Mouse (Mus musculus): Measurements from ENCODE around the gene Slc35e4. TPM values are rescaled to one million over a fixed set of nuclear protein-coding genes. Genes with fewer than 3 reads are reported as not detected.

The Slc35e4 gene
- polyA plus RNA-seq, 1 experiment from 2014 or later, result 6.7 TPM

DNA sequence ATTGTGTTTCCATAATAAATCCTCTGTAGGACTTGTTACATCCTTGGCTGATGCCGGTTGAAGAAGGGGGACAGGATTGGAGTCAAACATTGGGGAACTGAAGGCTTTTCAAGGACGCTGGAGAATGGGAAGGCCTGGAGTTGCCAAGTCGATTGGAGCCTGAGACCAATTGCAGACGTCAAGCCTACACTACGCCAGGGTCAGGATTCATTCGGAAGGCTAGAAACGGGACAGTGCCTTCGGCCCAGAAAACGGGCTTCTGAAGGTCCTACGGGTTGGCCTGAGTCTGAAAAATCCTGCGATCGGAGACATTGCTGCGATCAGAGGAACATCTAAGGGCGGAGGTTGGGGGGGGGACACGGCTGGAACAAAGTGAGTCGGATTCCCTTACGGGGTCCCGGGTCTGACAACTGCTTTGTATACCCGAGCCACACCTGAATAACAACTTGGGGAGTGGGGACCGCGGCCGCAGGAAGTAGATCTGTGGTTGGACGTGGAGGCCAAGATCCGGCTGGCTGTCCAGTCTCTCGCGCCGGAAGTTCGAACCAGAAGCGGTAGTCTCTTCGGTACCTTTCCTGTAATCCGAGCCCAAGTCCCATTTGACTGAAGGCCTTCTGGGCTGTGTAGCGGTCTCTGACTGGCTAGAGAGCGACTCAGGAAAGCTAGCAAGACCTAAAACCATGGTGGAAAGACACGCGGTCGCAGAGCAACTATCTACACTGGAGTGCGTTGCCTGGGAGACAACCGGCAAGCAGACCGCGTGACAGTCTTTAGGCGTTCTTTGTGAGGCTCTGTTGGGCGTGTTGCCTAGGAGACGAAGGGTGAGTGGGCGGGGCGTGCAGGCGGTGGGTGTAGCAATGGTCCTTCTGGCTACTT is 19.8 kb downstream of the Slc35e4 start, which contains the start of the genes 4921536K21Rik and Dusp18:
Gene 4921536K21Rik (minus strand): TSS at position 693 of the 876 bp plus-strand sequence.
Gene Dusp18 (plus strand): TSS at position 835 of the 876 bp plus-strand sequence.
- Histone ChIP-seq H3K9ac (peak within 1 kb of the TSS; percentile 69), H3K4me3 (peak within 1 kb of the TSS; percentile 50), H3K4me2 (peak within 1 kb of the TSS; percentile 75), H3K27me3 (no peaks in the 10 kb centered on the region), H3K4me1 (peaks cover 12% of the 10 kb centered on the region), H3K36me3 (ENCODE audit: poor library complexity, severe bottlenecking) (peaks cover 28% of the 10 kb centered on the region), H3K27ac (peak within 1 kb of the TSS; percentile 82), H3K9me3 (replicated peaks) (no peaks in the 10 kb centered on the region)
- ATAC-seq, result peak; percentile 99
- 3% methylated on average over 46 of the region's 46 CpGs for WGBS

DNA sequence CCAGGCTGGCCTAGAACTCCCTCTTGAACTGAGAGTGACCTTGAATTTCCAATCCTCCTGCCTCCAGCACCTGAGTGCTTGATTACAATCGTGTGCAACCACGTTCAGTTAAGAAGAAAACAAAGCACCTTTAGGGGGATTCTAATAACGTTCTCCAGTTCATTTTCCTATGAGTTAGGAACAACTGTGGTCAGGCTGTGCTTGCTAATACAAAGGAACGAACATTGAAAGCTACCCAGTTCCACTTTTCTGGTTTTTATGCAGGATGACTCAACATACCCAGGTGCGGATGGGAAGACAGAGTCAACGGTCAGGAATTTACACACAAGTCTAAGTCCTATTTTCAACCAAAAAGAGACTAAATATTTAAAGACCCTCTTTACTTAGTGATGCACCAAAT is 20.5 kb downstream of the Slc35e4 start:
- H3K9me3 ChIP-seq (replicated peaks), result no peaks in the 10 kb centered on the region
- peak overlapping the region; percentile 75 for H3K4me2 ChIP-seq
- no peak overlapping the region for H3K27ac ChIP-seq
- H3K9ac ChIP-seq, result no peak overlapping the region
- H3K36me3 ChIP-seq (ENCODE audit: poor library complexity, severe bottlenecking), result peaks cover 22% of the 10 kb centered on the region
- no peak for ATAC-seq
- 79% methylated on average over 6 of the region's 6 CpGs for WGBS
- peak overlapping the region; percentile 50 for H3K4me3 ChIP-seq
- peaks cover 12% of the 10 kb centered on the region for H3K4me1 ChIP-seq
- no peaks in the 10 kb centered on the region for H3K27me3 ChIP-seq

GRCm38 (mm10) chr11:3887331-3887730 is 27.1 kb downstream of the Slc35e4 start:
- no peak overlapping the region for H3K4me2 ChIP-seq
- no peak for ATAC-seq
- H3K4me3 ChIP-seq, result no peak overlapping the region
- peaks cover 5% of the 10 kb centered on the region; the same call in 1 of the 2 replicates for H3K4me1 ChIP-seq
- no peak overlapping the region for H3K27ac ChIP-seq
- 75% methylated on average over 5 of the region's 5 CpGs for WGBS
- no peak overlapping the region for H3K9ac ChIP-seq
- no peaks in the 10 kb centered on the region for H3K27me3 ChIP-seq
- no peaks in the 10 kb centered on the region for H3K9me3 ChIP-seq (replicated peaks)
- no peaks in the 10 kb centered on the region for H3K36me3 ChIP-seq (ENCODE audit: poor library complexity, severe bottlenecking)

DNA sequence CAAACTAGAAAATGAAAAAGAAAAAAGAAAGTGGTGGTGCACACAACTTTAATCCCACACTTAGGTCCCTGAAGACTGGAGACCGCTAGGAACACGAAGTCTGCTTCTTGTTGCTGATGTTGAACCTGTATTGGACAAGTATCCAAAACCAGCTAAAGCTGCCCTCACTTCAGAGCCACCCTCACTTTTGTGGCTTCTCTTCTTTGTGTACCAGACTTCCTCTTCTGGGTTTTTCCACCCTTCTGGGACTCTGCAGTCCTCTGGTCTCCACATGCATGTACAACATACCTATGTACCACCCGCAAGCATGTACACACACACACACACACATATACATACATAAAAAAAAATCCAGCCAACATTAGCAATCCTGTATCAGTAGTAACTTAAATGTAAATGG is 30.8 kb downstream of the Slc35e4 start:
- Histone ChIP-seq H3K9ac (no peak overlapping the region), H3K9me3 (replicated peaks) (no peaks in the 10 kb centered on the region), H3K27ac (no peak overlapping the region), H3K4me1 (peaks cover 5% of the 10 kb centered on the region; the same call in 1 of the 2 replicates), H3K4me2 (no peak overlapping the region), H3K27me3 (no peaks in the 10 kb centered on the region), H3K36me3 (ENCODE audit: poor library complexity, severe bottlenecking) (no peaks in the 10 kb centered on the region), H3K4me3 (no peak overlapping the region)
- WGBS, result 90% methylated on average over 3 of the region's 3 CpGs
- no peak for ATAC-seq

GRCm38 (mm10) chr11:3879836-3880235 is 34.6 kb downstream of the Slc35e4 start:
- 0 out of 2 replicates have a peak, but pooled peaks have one; percentile 41 for ATAC-seq
- H3K9ac ChIP-seq, result no peak overlapping the region
- H3K4me3 ChIP-seq, result no peak overlapping the region
- H3K27ac ChIP-seq, result no peak overlapping the region
- WGBS, result 37% methylated on average over 2 of the region's 2 CpGs
- no peaks in the 10 kb centered on the region for H3K36me3 ChIP-seq (ENCODE audit: poor library complexity, severe bottlenecking)
- H3K4me1 ChIP-seq, result no peaks in the 10 kb centered on the region
- H3K9me3 ChIP-seq (replicated peaks), result no peaks in the 10 kb centered on the region
- no peak overlapping the region for H3K4me2 ChIP-seq
- H3K27me3 ChIP-seq, result no peaks in the 10 kb centered on the region

DNA sequence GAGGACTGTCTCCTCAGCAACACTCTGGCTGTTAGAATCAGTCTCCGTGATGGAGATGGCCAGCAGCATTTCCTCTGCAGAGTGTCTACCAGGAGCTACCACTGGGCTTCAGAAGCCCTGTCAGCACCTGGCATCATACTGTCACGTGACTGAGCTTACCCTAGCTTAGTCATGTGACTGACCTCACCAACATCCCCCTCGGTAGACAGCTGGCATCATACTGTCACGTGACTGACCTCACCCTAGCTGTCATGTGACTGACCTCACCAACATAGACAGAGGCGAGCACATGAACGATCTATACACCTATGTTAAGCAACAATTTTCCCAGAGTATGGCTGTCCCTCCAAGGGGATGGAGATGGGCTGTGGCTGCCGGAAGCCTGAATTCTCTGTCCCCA is 35.8 kb downstream of the Slc35e4 start:
- no peak for ATAC-seq
- WGBS, result 75% methylated on average over 7 of the region's 7 CpGs
- H3K9me3 ChIP-seq (replicated peaks), result no peaks in the 10 kb centered on the region
- no peak overlapping the region for H3K9ac ChIP-seq
- no peak overlapping the region for H3K4me2 ChIP-seq
- H3K4me3 ChIP-seq, result no peak overlapping the region
- no peak overlapping the region for H3K27ac ChIP-seq
- H3K36me3 ChIP-seq (ENCODE audit: poor library complexity, severe bottlenecking), result no peaks in the 10 kb centered on the region
- no peaks in the 10 kb centered on the region for H3K4me1 ChIP-seq
- no peaks in the 10 kb centered on the region for H3K27me3 ChIP-seq

- ATAC-seq, result no peak
- Histone ChIP-seq H3K9me3 (replicated peaks) (no peaks in the 10 kb centered on the region), H3K4me1 (no peaks in the 10 kb centered on the region), H3K4me2 (no peak overlapping the region), H3K27ac (no peak overlapping the region), H3K27me3 (no peaks in the 10 kb centered on the region), H3K36me3 (ENCODE audit: poor library complexity, severe bottlenecking) (no peaks in the 10 kb centered on the region), H3K9ac (no peak overlapping the region), H3K4me3 (no peak overlapping the region)
- 84% methylated on average over 6 of the region's 6 CpGs for WGBS
Observed at GRCm38 (mm10) chr11:3876419-3876818, 38.0 kb downstream of the Slc35e4 start.

DNA sequence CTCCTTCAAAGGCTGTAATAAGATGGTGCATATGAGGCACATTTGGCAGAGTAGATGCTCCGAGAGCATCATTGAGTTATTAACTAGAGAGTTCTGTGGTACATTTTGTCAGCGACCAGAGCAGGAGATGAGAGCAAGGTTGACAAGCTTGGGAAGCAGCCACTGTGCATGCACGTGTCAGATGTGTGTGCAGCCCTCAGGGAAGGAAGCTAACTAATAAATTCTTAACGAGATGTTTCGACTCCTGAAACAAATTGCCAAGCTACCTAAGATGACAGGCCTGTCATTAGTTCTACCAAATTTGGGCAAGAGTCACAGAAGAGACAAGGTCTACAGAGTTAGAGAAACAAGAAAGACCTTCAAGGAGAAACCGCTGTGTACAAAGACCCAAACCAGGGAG is 50.1 kb downstream of the Slc35e4 start:
- Histone ChIP-seq H3K4me2 (peak overlapping the region; percentile 77), H3K4me3 (peak overlapping the region; percentile 50), H3K36me3 (ENCODE audit: poor library complexity, severe bottlenecking) (no peaks in the 10 kb centered on the region), H3K9me3 (replicated peaks) (no peaks in the 10 kb centered on the region), H3K27ac (no peak overlapping the region), H3K9ac (peak overlapping the region; percentile 66), H3K27me3 (peaks cover 10% of the 10 kb centered on the region), H3K4me1 (peaks cover 11% of the 10 kb centered on the region)
- peak; percentile 39 for ATAC-seq
- WGBS, result 31% methylated on average over 6 of the region's 6 CpGs

DNA sequence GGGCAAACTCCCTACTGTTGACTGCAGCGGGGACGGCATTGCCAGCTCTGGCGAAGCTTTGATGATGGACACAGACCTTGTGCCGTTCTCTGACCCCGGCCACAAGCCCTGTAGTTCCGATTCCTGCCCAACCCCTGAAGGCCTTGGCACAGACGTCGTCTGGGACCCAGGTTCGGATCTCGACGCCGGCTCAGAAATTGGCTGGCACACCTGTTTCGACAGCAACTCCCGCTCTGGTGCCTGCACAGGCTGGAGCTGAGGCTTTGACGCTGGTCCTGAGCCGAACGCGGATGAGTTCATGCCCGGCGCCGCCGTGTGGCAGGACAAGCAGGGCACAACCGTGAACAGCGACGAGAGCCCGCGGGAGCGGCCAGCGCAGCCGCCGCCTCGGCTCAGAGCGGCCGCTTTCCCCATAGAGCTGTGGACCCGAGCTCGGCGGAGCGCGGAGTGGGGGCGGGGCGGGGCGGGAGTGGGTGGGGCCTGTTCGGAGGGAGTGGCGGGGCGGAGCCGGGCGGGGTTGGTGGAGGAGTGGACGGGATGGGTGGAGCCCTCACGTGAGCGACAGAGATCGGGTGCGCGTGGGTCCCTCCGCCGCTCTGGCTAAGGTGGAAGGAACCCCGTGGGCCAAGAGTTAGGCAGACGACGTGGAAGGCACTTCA is 50.9 kb downstream of the Slc35e4 start, which contains the start of gene Osbp2:
Gene Osbp2 (minus strand): TSS at position 450 of the 659 bp plus-strand sequence.
- peak; percentile 92 for ATAC-seq
- H3K4me1 ChIP-seq, result peaks cover 11% of the 10 kb centered on the region
- H3K27ac ChIP-seq, result no peak within 1 kb of the TSS
- peak within 1 kb of the TSS; percentile 50 for H3K4me3 ChIP-seq
- peaks cover 10% of the 10 kb centered on the region for H3K27me3 ChIP-seq
- H3K4me2 ChIP-seq, result peak within 1 kb of the TSS; percentile 77
- 3% methylated on average over 45 of the region's 58 CpGs for WGBS
- H3K9me3 ChIP-seq (replicated peaks), result no peaks in the 10 kb centered on the region
- peak within 1 kb of the TSS; percentile 66 for H3K9ac ChIP-seq
- no peaks in the 10 kb centered on the region for H3K36me3 ChIP-seq (ENCODE audit: poor library complexity, severe bottlenecking)

DNA sequence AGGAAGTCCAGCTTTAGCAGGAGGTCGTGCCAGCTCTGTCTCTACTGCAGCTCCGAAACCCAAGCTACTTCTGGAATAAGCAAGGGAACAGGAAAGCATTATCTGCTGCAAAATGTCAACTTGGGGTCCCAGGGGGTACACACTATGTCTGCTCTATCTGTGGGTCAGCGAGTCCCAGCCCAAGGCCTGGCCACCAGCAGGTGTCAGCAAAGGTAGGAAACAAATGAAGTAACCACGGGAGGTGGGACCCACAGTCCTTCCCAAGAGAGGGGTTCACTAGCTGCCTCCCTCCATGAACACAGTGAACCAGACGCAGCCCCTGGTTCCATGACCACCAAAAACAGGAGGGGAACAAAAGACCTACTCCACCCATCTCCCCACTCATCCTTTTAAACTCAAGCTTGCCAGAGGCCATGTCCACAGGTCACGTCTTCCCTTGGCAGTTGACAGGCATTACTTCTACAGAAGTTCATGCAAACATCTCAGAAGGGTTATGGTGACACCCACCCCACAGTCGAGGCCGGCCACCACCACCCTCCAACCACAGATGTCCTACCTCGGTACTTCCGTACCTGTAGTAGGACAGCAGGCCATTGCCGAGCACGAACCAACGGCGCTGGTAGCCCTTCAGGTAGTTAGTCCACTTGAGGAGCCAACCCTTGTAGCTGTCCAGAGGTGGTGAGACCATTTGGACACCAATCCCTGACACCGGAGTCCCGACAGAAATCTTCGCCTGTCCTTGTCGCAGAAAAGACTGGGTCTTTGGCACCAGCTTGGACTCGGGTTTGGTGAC is 51.6 kb downstream of the Slc35e4 start:
- Histone ChIP-seq H3K4me3 (peak overlapping the region; percentile 50), H3K4me2 (peak overlapping the region; percentile 77), H3K4me1 (peaks cover 11% of the 10 kb centered on the region), H3K27me3 (peaks cover 10% of the 10 kb centered on the region), H3K9me3 (replicated peaks) (no peaks in the 10 kb centered on the region), H3K27ac (no peak overlapping the region), H3K9ac (peak overlapping the region; percentile 66), H3K36me3 (ENCODE audit: poor library complexity, severe bottlenecking) (no peaks in the 10 kb centered on the region)
- WGBS, result 72% methylated on average over 19 of the region's 19 CpGs
- 0 out of 2 replicates have a peak, but pooled peaks have one; percentile 7 for ATAC-seq

- H3K9me3 ChIP-seq (replicated peaks), result no peaks in the 10 kb centered on the region
- H3K9ac ChIP-seq, result no peak overlapping the region
- no peak overlapping the region for H3K4me2 ChIP-seq
- no peak for ATAC-seq
- no peak overlapping the region for H3K27ac ChIP-seq
- H3K36me3 ChIP-seq (ENCODE audit: poor library complexity, severe bottlenecking), result no peaks in the 10 kb centered on the region
- H3K27me3 ChIP-seq, result peaks cover 10% of the 10 kb centered on the region
- peaks cover 11% of the 10 kb centered on the region for H3K4me1 ChIP-seq
- no peak overlapping the region for H3K4me3 ChIP-seq
- WGBS, result 82% methylated on average over 4 of the region's 4 CpGs
Observed at GRCm38 (mm10) chr11:3860361-3860760, 54.1 kb downstream of the Slc35e4 start.
